In genomic region chr4:64807148-64807547, GRCm38 (mm10) we compare ENCODE assay signal across 30 mouse cellular contexts.
DNase-seq lines count a peak whose midpoint lies in the region; ATAC-seq lines count a peak whose summit lies in the region.
"Had no signal": no experiment of that assay in that cellular context is flagged by ENCODE, and none has a peak within 500 bp of the region (broad histone marks: within the 10 kb centered on the region; RNA-seq: fewer than 3 reads in every experiment).

No protein-coding gene starts in this region.

- H3K36me3 ChIP-seq in embryonic facial prominence, embryonic 10.5 days (replicated peaks) = no peaks in the 10 kb centered on the region
- no peaks in the 10 kb centered on the region for H3K36me3 ChIP-seq in limb, embryonic 12.5 days
- H3K36me3 ChIP-seq: embryonic facial prominence, embryonic 15.5 days; G1E; heart, embryonic 10.5 days; heart, embryonic 13.5 days had no signal

- H3K4me1 ChIP-seq in embryonic facial prominence, embryonic 10.5 days = peaks cover 7% of the 10 kb centered on the region
- peaks cover 12% of the 10 kb centered on the region for H3K4me1 ChIP-seq in limb, embryonic 12.5 days (replicated peaks)
- H3K4me1 ChIP-seq: heart, embryonic 10.5 days had no signal

- 83% methylated on average over 1 of the region's 1 CpGs for WGBS in embryonic facial prominence, embryonic 10.5 days
- WGBS in limb, embryonic 12.5 days = 68% methylated on average over 1 of the region's 1 CpGs

- peak; percentile 3 for DNase-seq in embryo, embryonic 10.5 days (ENCODE audit: low spot score)
- peak; percentile 38 for DNase-seq in embryonic facial prominence, embryonic 10.5 days (ENCODE audit: low spot score)
- peak; percentile 13 for DNase-seq in forelimb bud, embryonic 11.5 days (ENCODE audit: low read depth, low spot score)
- no peak for DNase-seq in lung, postnatal 25 days (ENCODE audit: low spot score)
- no peak for DNase-seq in spleen, postnatal 10 days (ENCODE audit: low spot score in 2 of 2)
- DNase-seq in lung, postnatal 14 days = no peak
- DNase-seq: adrenal gland, postnatal 10 days; adrenal gland, postnatal 36 days; B cell, adult 2 months; cerebellum, adult 18-20 months; cerebellum, adult 9-10 months; cerebellum, postnatal 14 days; forebrain, postnatal 0 days; gastrocnemius, postnatal 10 days; gastrocnemius, postnatal 36 days; heart, adult 2 months; heart, postnatal 14 days; heart, postnatal 4 days had no signal

- H3K9ac ChIP-seq in limb, embryonic 12.5 days (replicated peaks) = no peak overlapping the region
- H3K9ac ChIP-seq: embryonic facial prominence, embryonic 15.5 days; forebrain, postnatal 0 days; heart, embryonic 13.5 days; hindbrain, embryonic 14.5 days had no signal

- H3K27ac ChIP-seq in embryonic facial prominence, embryonic 10.5 days (replicated peaks) = no peak overlapping the region
- no peak overlapping the region for H3K27ac ChIP-seq in limb, embryonic 12.5 days
- H3K27ac ChIP-seq: embryonic facial prominence, embryonic 15.5 days; heart, adult 2 months; heart, embryonic 10.5 days; heart, embryonic 13.5 days; hindbrain, embryonic 14.5 days; hindbrain, postnatal 0 days had no signal

- no peaks in the 10 kb centered on the region for H3K27me3 ChIP-seq in embryonic facial prominence, embryonic 10.5 days (replicated peaks; ENCODE audit: low read depth, poor library complexity, severe bottlenecking)
- no peaks in the 10 kb centered on the region for H3K27me3 ChIP-seq in limb, embryonic 12.5 days
- H3K27me3 ChIP-seq: CH12.LX; embryonic facial prominence, embryonic 15.5 days; heart, embryonic 13.5 days; Patski had no signal

- ATAC-seq in limb, embryonic 12.5 days (ENCODE audit: insufficient number of reproducible peaks, insufficient read depth, low FRiP score, low TSS enrichment, low read depth) = peak; percentile 75; the same call in 1 of the 2 replicates
- no peak for ATAC-seq in frontal cortex, adult (ENCODE audit: low TSS enrichment)
- ATAC-seq: forebrain, embryonic 14.5 days; forebrain, postnatal 0 days; hindbrain, postnatal 0 days; inflammation-experienced regulatory T-cells, adult 6 months; Patski had no signal

- H3K4me3 ChIP-seq in embryonic facial prominence, embryonic 10.5 days = no peak overlapping the region
- H3K4me3 ChIP-seq in limb, embryonic 12.5 days (replicated peaks) = no peak overlapping the region
- H3K4me3 ChIP-seq: embryonic facial prominence, embryonic 15.5 days; heart, adult 2 months; heart, embryonic 10.5 days; heart, embryonic 13.5 days had no signal

- no peak overlapping the region for H3K4me2 ChIP-seq in limb, embryonic 12.5 days
- H3K4me2 ChIP-seq: embryonic facial prominence, embryonic 15.5 days; heart, embryonic 13.5 days; hindbrain, embryonic 14.5 days had no signal

- H3K9me3 ChIP-seq in embryonic facial prominence, embryonic 10.5 days = no peaks in the 10 kb centered on the region
- no peaks in the 10 kb centered on the region for H3K9me3 ChIP-seq in limb, embryonic 12.5 days
- H3K9me3 ChIP-seq: embryonic facial prominence, embryonic 15.5 days; heart, embryonic 10.5 days; heart, embryonic 13.5 days had no signal

Comparison
In these comparisons a context has a peak if more than half of its experiments do, and no peak if none do; other contexts are left out.
1. DNase-seq: peak in embryo, embryonic 10.5 days (single experiment), embryonic facial prominence, embryonic 10.5 days (single experiment) and forelimb bud, embryonic 11.5 days (single experiment); none in lung, postnatal 25 days (single experiment), spleen, postnatal 10 days (0 of 2) and lung, postnatal 14 days (single experiment).